Mouse (Mus musculus) intestine, embryonic 14.5 days (tissue): ENCODE measurements around the gene Fcgr3. TPM values are rescaled to one million over a fixed set of nuclear protein-coding genes. Genes with fewer than 3 reads are reported as not detected.
"Not testable (repeated sequence)": the region's sequence is repeated elsewhere in the genome, so short reads cannot be mapped to it uniquely, and the experiment has no call there.

Source experiments
- ATAC-seq: fragments of 200-750 bp; cut with Nextera tagmentation; replicated peaks from 2 replicates; pipeline ENCODE4 v1.8.0; 2017; ENCODE audit warnings: low read depth, moderate number of reproducible peaks, moderate TSS enrichment, moderate library complexity; ENCODE audit not compliant: low FRiP score, low TSS enrichment
- DNase-seq: peaks from one replicate; pipeline ENCODE4 v3.0.0-alpha.2; 2018; ENCODE audit warnings: low spot score
- H3K27ac ChIP-seq: fragments of 300-500 bp; sonication (generic); 2 replicates; pipeline ENCODE4 v1.5.1; 2014; ENCODE audit warnings: low read depth, mild to moderate bottlenecking, control low read depth
- H3K27me3 ChIP-seq: fragments of 300-500 bp; sonication (generic); replicated peaks from 2 replicates; pipeline ENCODE4 v1.6.1; 2014; ENCODE audit warnings: low read length, control low read depth; ENCODE audit not compliant: control insufficient read depth, insufficient read depth
- H3K36me3 ChIP-seq: fragments of 300-500 bp; sonication (generic); 2 replicates; pipeline ENCODE4 v1.6.1; 2014; ENCODE audit warnings: low read length, control low read depth; ENCODE audit not compliant: control insufficient read depth, insufficient read depth
- H3K4me1 ChIP-seq: fragments of 300-500 bp; sonication (generic); replicated peaks from 2 replicates; pipeline ENCODE4 v1.6.1; 2014; ENCODE audit warnings: low read length, control low read depth, mixed read lengths; ENCODE audit not compliant: control insufficient read depth, insufficient read depth
- H3K4me2 ChIP-seq: fragments of 300-500 bp; sonication (generic); 2 replicates; pipeline ENCODE4 v1.6.1; 2014; ENCODE audit warnings: low read length
- H3K4me3 ChIP-seq: fragments of 300-500 bp; sonication (generic); 2 replicates; pipeline ENCODE4 v1.5.1; 2014; ENCODE audit warnings: low read depth, low read length, control low read depth, mixed read lengths
- H3K9ac ChIP-seq: fragments of 300-500 bp; sonication (generic); 2 replicates; pipeline ENCODE4 v1.6.1; 2014; ENCODE audit warnings: mild to moderate bottlenecking, low read length
- H3K9me3 ChIP-seq: fragments of 300-500 bp; sonication (generic); 2 replicates; pipeline ENCODE4 v1.6.1; 2016; ENCODE audit warnings: low read length, control low read depth; ENCODE audit not compliant: control insufficient read depth
- WGBS: fragments of 180-500 bp; shearing (Covaris S2); extraction: QIAGEN DNeasy Blood & Tissue Kit; methylation state at CpG from one replicate; pipeline ENCODE4 v1.1.7; 2014; 5-methylcytosine and 5-hydroxymethylcytosine counted together
- polyA plus RNA-seq: library from polyadenylated mRNA; unstranded; fragments of >200 nt; fragmentation: Nextera tagmentation; extraction: Ambion mirVana; gene quantifications from 2 replicates; pipeline ENCODE4 v1.2.1, GENCODE M21; 2014

Gene Fcgr3
- polyA plus RNA-seq, 1 experiment from 2014 or later, result 10.7 TPM

DNA sequence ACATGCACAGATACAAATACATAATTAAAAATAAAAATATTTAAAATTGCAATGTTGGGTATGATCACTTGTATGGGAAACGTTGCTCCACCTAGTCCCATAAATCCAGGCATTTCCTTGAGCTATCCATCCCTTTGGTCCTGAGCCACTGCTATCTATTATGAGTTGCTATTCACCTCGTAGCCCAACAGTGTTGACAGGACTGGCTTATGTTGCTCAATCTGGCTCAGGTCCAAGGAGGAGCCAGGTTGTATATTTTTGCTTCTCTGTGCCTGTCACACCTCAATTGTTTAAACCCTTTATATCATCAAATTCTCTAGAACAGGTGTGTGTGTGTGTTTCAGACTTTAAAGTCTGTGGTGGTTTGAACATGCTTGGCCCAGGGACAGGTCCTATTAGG lies 26.0 kb upstream of the Fcgr3 start:
- Histone ChIP-seq H3K9me3 (no peaks in the 10 kb centered on the region), H3K36me3 (no peaks in the 10 kb centered on the region), H3K9ac (no peak overlapping the region), H3K4me1 (peaks cover under 1% of the 10 kb centered on the region; the same call in 1 of the 2 replicates), H3K4me2 (no peak overlapping the region), H3K27ac (no peak overlapping the region), H3K4me3 (no peak overlapping the region), H3K27me3 (peaks cover 13% of the 10 kb centered on the region)
- ATAC-seq (no peak), DNase-seq (no peak)
- 62% methylated on average over 2 of the region's 2 CpGs for WGBS

DNA sequence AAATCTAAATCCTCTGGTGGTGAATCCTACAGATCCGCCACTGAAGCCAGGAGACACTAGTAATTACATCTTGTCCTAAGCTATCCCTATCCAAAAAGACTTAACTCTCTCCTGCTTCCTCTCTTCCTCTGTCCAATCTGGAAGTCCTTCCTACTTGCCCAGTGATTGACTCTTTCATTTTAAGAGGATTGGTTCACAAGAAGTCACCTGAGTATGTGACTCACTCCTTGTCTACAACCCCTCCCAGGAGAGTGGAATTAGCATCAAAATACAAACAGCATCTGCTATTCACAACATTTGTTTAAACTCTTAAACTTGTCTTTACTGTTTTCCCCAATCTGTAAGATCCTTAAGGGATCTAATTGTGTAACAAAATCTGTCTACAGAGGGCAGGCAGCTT lies 25.2 kb upstream of the Fcgr3 start:
- ATAC-seq (no peak), DNase-seq (no peak)
- peaks cover 16% of the 10 kb centered on the region for H3K27me3 ChIP-seq
- no peaks in the 10 kb centered on the region for H3K4me1 ChIP-seq
- 88% methylated on average over 1 of the region's 1 CpGs for WGBS
- H3K27ac ChIP-seq, result no peak overlapping the region
- H3K36me3 ChIP-seq, result no peaks in the 10 kb centered on the region
- no peak overlapping the region for H3K4me3 ChIP-seq
- H3K9me3 ChIP-seq, result no peaks in the 10 kb centered on the region
- H3K4me2 ChIP-seq, result no peak overlapping the region
- H3K9ac ChIP-seq, result no peak overlapping the region

- H3K9ac ChIP-seq, ATAC-seq, H3K36me3 ChIP-seq, H3K9me3 ChIP-seq, H3K4me1 ChIP-seq, H3K27ac ChIP-seq: not testable (repeated sequence)
- Histone ChIP-seq H3K4me2 (peak overlapping the region; percentile 31), H3K27me3 (peaks cover 18% of the 10 kb centered on the region), H3K4me3 (0 out of 2 replicates have a peak overlapping the region, but pooled peaks have one; percentile 10)
- DNase-seq, result peak; percentile 53
- WGBS, result 4% methylated on average over 10 of the region's 10 CpGs
These were observed 23.6 kb upstream of the Fcgr3 start for GRCm38 (mm10) chr1:171088237-171088869.

GRCm38 (mm10) chr1:171085718-171086117 lies 21.0 kb upstream of the Fcgr3 start:
- no peak for ATAC-seq
- H3K27me3 ChIP-seq, result peaks cover 21% of the 10 kb centered on the region
- no peaks in the 10 kb centered on the region for H3K4me1 ChIP-seq
- H3K36me3 ChIP-seq, result no peaks in the 10 kb centered on the region
- H3K4me2 ChIP-seq, result peak overlapping the region; percentile 84
- no peak overlapping the region for H3K27ac ChIP-seq
- WGBS, result under 1% methylated on average over 26 of the region's 26 CpGs
- H3K9me3 ChIP-seq, result no peaks in the 10 kb centered on the region
- DNase-seq, result peak; percentile 74
- H3K4me3 ChIP-seq, result peak overlapping the region; percentile 39
- 0 out of 2 replicates have a peak overlapping the region, but pooled peaks have one; percentile 13 for H3K9ac ChIP-seq

DNA sequence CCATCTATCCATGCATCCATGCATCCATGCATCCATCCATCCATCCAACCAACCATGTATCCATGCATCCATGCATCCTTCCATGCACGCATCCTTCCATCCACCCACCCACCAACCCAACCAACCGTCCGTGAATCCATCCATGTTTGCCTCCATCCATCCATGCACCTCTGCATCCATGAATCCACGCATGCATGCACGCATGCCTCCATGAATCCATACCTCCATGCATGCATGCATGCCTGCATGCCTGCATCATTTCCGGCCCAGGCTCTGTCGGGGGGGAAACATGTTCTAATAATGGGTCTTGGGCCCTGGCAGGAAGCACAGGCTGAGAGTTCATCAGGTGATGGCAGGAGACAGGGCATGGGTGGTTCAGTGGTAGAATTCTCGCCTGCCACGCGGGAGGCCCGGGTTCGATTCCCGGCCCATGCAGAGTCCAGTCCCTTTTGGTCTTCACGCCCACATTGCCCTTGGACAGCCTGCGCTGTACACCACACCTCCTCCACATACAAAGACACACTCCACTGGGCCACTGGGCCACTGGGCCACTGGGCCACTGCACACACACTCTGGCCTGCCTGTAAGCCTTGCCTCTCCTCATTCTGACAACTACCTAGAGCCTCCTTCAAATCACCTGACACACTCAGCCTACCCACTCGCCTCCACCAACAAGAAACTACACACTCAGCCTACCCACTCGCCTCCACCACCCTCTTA lies 16.9 kb upstream of the Fcgr3 start:
- 31% methylated on average over 9 of the region's 17 CpGs for WGBS
- DNase-seq, H3K36me3 ChIP-seq, H3K27ac ChIP-seq, H3K4me2 ChIP-seq, H3K9ac ChIP-seq, H3K4me1 ChIP-seq, H3K9me3 ChIP-seq, H3K4me3 ChIP-seq: not testable (repeated sequence)
- peaks cover 28% of the 10 kb centered on the region for H3K27me3 ChIP-seq
- ATAC-seq, result peak; percentile 11

DNA sequence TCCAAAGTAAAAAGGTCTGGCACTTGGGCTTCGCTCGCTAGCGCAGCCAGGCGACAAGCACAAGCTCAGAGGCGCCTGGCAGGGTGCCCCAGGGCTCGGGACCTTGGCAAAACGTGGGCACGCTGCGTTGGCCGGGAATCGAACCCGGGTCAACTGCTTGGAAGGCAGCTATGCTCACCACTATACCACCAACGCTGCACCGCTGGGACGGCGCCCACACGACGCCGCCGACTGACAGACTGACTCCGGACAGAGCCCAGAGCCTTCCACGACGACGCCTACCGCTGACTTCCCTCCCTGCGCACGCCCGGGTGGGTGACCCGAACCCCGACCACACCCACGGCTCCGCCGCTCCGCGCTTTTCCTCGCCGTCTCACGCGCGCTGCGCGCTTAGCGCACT lies 15.1 kb upstream of the Fcgr3 start:
- no CpG with 5 or more reads among the region's 43 CpGs for WGBS
- H3K9me3 ChIP-seq, DNase-seq, H3K4me2 ChIP-seq, H3K27ac ChIP-seq, H3K9ac ChIP-seq, H3K4me1 ChIP-seq, H3K36me3 ChIP-seq, H3K4me3 ChIP-seq: not testable (repeated sequence)
- H3K27me3 ChIP-seq, result peaks cover 17% of the 10 kb centered on the region
- peak; percentile 58 for ATAC-seq

DNA sequence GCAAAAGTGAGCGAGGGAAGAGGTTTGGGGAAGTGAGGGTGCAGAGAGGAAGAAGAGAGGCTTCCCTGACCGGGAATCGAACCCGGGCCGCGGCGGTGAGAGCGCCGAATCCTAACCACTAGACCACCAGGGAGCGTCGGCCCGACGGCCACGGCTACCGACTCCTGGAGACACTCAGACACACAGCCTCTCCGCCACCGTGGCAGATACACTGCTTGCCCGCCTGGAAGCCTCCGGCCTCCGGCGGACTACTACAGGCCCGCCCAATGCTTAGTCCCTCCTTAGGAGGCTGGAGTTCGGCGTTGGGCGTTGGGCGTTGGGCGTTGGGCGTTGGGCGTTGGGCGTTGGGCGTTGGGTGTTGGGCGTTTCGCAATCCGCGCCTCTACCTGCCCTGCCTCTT lies 14.6 kb upstream of the Fcgr3 start:
- not testable (repeated sequence) for H3K4me1 ChIP-seq
- ATAC-seq, result peak; percentile 68

DNA sequence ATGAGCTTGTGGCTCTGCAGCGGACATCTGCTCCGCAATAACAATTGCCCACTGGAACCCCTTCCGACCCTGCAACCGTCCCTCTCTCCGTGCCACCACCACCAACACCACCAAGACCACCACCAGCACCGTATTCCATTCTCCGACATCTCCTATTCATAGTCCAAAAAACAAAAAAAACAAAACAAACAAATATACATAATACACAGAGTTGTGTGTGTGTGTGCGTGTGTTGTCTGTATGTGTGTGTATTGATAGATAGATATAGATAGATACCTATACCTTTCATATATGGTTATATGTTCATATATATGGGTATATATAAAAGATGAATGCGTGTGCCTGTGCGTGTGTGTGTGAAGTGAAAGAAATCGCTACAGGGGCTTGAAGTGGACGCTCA lies 13.7 kb upstream of the Fcgr3 start:
- H3K9ac ChIP-seq, H3K27ac ChIP-seq, H3K4me1 ChIP-seq, DNase-seq, H3K36me3 ChIP-seq, H3K9me3 ChIP-seq, ATAC-seq: not testable (repeated sequence)
- peaks cover 25% of the 10 kb centered on the region for H3K27me3 ChIP-seq
- H3K4me2 ChIP-seq, result peak overlapping the region; percentile 28
- H3K4me3 ChIP-seq, result peak overlapping the region; percentile 11; the same call in 1 of the 2 replicates
- 22% methylated on average over 11 of the region's 12 CpGs for WGBS

More for the DNA sequence above, 14.6 kb upstream of the Fcgr3 start:
- H3K4me3 ChIP-seq, H3K9me3 ChIP-seq, H3K4me2 ChIP-seq, H3K9ac ChIP-seq, DNase-seq, H3K27ac ChIP-seq, H3K36me3 ChIP-seq: not testable (repeated sequence)
- WGBS, result 0% methylated on average over 1 of the region's 35 CpGs
- peaks cover 17% of the 10 kb centered on the region for H3K27me3 ChIP-seq
